In genomic region chr4:94979500-94979915, GRCm38 (mm10) we compare ENCODE assay signal across 8 mouse cellular contexts. TPM values are rescaled to one million over a fixed set of nuclear protein-coding genes. Genes with fewer than 3 reads are reported as not detected.
A peak's percentile ranks its signal among the peaks of the same experiment; 100 is the strongest.
DNase-seq lines count a peak whose midpoint lies in the region; ATAC-seq and TF ChIP-seq lines count a peak whose summit lies in the region.

No protein-coding gene starts in this region.

- peak overlapping the region; percentile 82 for H3K4me2 ChIP-seq in kidney, postnatal 0 days (ENCODE audit: low read length)
- peak overlapping the region; percentile 45 for H3K4me2 ChIP-seq in midbrain, embryonic 11.5 days

- H3K27me3 ChIP-seq in kidney, postnatal 0 days (ENCODE audit: insufficient read depth, low read length), result no peaks in the 10 kb centered on the region
- H3K27me3 ChIP-seq in hindbrain, embryonic 10.5 days (ENCODE audit: insufficient read depth, poor library complexity, severe bottlenecking), result no peaks in the 10 kb centered on the region
- no peaks in the 10 kb centered on the region for H3K27me3 ChIP-seq in midbrain, embryonic 11.5 days (ENCODE audit: control insufficient read depth, insufficient read depth, low read length)

- H3K4me3 ChIP-seq in kidney, postnatal 0 days (replicated peaks; ENCODE audit: low read depth, low read length), result peak overlapping the region; percentile 95
- H3K4me3 ChIP-seq in brown adipose tissue, adult 24 weeks (ENCODE audit: insufficient read depth, low read depth, low read length), result peak overlapping the region; percentile 97
- H3K4me3 ChIP-seq in hindbrain, embryonic 10.5 days, result peak overlapping the region; percentile 73
- H3K4me3 ChIP-seq in midbrain, embryonic 11.5 days (ENCODE audit: low read depth, low read length), result peak overlapping the region; percentile 85

- DNase-seq in kidney, postnatal 0 days (ENCODE audit: low spot score), result no peak
- no peak for DNase-seq in kidney, postnatal 36 days
- no peak for DNase-seq in hindbrain, embryonic 10.5 days (ENCODE audit: low spot score)
- DNase-seq in midbrain, embryonic 11.5 days (ENCODE audit: low spot score, missing footprints), result no peak
- no peak for DNase-seq in left cerebral cortex, adult 18-20 months (ENCODE audit: low spot score in 2 of 2)
- no peak for DNase-seq in thymus, postnatal 36 days
- no peak for DNase-seq in spleen, postnatal 14 days (ENCODE audit: low spot score in 2 of 2)

- no peak for ATAC-seq in kidney, postnatal 0 days (replicated peaks; ENCODE audit: low FRiP score, low read depth)
- ATAC-seq in midbrain, embryonic 11.5 days (ENCODE audit: low FRiP score), result peak; percentile 25; the same call in 1 of the 2 replicates

- no peaks in the 10 kb centered on the region for H3K36me3 ChIP-seq in kidney, postnatal 0 days (ENCODE audit: insufficient read depth, low read length)
- peaks cover 13% of the 10 kb centered on the region; the same call in 1 of the 2 replicates for H3K36me3 ChIP-seq in hindbrain, embryonic 10.5 days
- no peaks in the 10 kb centered on the region for H3K36me3 ChIP-seq in midbrain, embryonic 11.5 days (ENCODE audit: control insufficient read depth, insufficient read depth, low read length)

- 43% methylated on average over 4 of the region's 4 CpGs for WGBS in kidney, postnatal 0 days
- 55% methylated on average over 4 of the region's 4 CpGs for WGBS in hindbrain, embryonic 10.5 days
- whole genome bisulfite sequencing in midbrain, embryonic 11.5 days, result 56% methylated on average over 4 of the region's 4 CpGs

- no peaks in the 10 kb centered on the region for H3K9me3 ChIP-seq in kidney, postnatal 0 days (replicated peaks; ENCODE audit: low read length)
- H3K9me3 ChIP-seq in hindbrain, embryonic 10.5 days, result no peaks in the 10 kb centered on the region
- H3K9me3 ChIP-seq in midbrain, embryonic 11.5 days (ENCODE audit: control insufficient read depth, low read length), result no peaks in the 10 kb centered on the region

- TF ChIP-seq CTCF in kidney, postnatal 0 days (IDR thresholded peaks at IDR 0.05; ENCODE audit: low read depth), result no peak

- H3K9ac ChIP-seq in kidney, postnatal 0 days (ENCODE audit: low read depth, low read length), result peak overlapping the region; percentile 95
- peak overlapping the region; percentile 95 for H3K9ac ChIP-seq in midbrain, embryonic 11.5 days (ENCODE audit: low read length)

- 0 out of 2 replicates have a peak overlapping the region, but pooled peaks have one; percentile 86 for H3K27ac ChIP-seq in kidney, postnatal 0 days
- H3K27ac ChIP-seq in brown adipose tissue, adult 24 weeks (replicated peaks; ENCODE audit: low read depth, low read length), result no peak overlapping the region; the same call in 1 of the 2 replicates
- H3K27ac ChIP-seq in hindbrain, embryonic 10.5 days, result peak overlapping the region; percentile 92
- H3K27ac ChIP-seq in midbrain, embryonic 11.5 days (ENCODE audit: low read depth, low read length), result peak overlapping the region; percentile 75

- H3K4me1 ChIP-seq in kidney, postnatal 0 days (replicated peaks; ENCODE audit: insufficient read depth, low read length), result peaks cover 11% of the 10 kb centered on the region
- H3K4me1 ChIP-seq in brown adipose tissue, adult 24 weeks (ENCODE audit: control insufficient read depth, insufficient read depth, insufficient read length, low read length), result peaks cover 5% of the 10 kb centered on the region; the same call in 1 of the 2 replicates
- H3K4me1 ChIP-seq in hindbrain, embryonic 10.5 days (replicated peaks), result peaks cover 19% of the 10 kb centered on the region
- H3K4me1 ChIP-seq in midbrain, embryonic 11.5 days (ENCODE audit: control insufficient read depth, insufficient read depth, low read length), result peaks cover 5% of the 10 kb centered on the region

RNA-seq across cellular contexts. Expression of gene Mysm1, which starts 0.6 kb away (rescaled TPM):
- polyA plus RNA-seq in kidney, postnatal 0 days (2015; fragmentation: Nextera tagmentation; extraction: Ambion mirVana), result 19.7 and 19.8 TPM in 2 replicates
- 8.2 and 9.8 TPM in 2 replicates for polyA plus RNA-seq in brown adipose tissue, adult 24 weeks (2012; ENCODE audit: insufficient read depth, insufficient read length, missing spikeins)
- 23.1 and 27.5 TPM in 2 replicates for polyA plus RNA-seq in hindbrain, embryonic 10.5 days (2016; fragmentation: Nextera tagmentation; extraction: Ambion mirVana)
- polyA plus RNA-seq in midbrain, embryonic 11.5 days (2014; fragmentation: Nextera tagmentation; extraction: Ambion mirVana), result 24.2 and 28.3 TPM in 2 replicates
- 10 to 100 TPM; 33.0 to 34.0 TPM for total RNA-seq in left cerebral cortex, adult 18-20 months (2021)

RNA-seq across cellular contexts. Expression of gene Eqtn, which starts 50.9 kb away (rescaled TPM):
- 0.13 TPM in 1 of 2 replicates, not detected in the other for polyA plus RNA-seq in kidney, postnatal 0 days (2015; fragmentation: Nextera tagmentation; extraction: Ambion mirVana)
- not detected in 2 replicates for polyA plus RNA-seq in brown adipose tissue, adult 24 weeks (2012; ENCODE audit: insufficient read depth, insufficient read length, missing spikeins)
- polyA plus RNA-seq in hindbrain, embryonic 10.5 days (2016; fragmentation: Nextera tagmentation; extraction: Ambion mirVana), result 0.13 and 0.30 TPM in 2 replicates
- polyA plus RNA-seq in midbrain, embryonic 11.5 days (2014; fragmentation: Nextera tagmentation; extraction: Ambion mirVana), result 0.15 TPM in 1 of 2 replicates, not detected in the other
- total RNA-seq in left cerebral cortex, adult 18-20 months (2021), result 1 to 10 TPM in 1 of 2 experiments, under 1 TPM in 1; 0.77 to 1.3 TPM
